Mouse (Mus musculus) adrenal gland (tissue): ENCODE data around the gene Hcn2.

Source experiments
- intact Hi-C: fragments of 180-260 bp; cut with DNase I; formaldehyde crosslinking; loops from one replicate; pipeline ENCODE4 v1.15.1; 2025

The Hcn2 gene

DNA sequence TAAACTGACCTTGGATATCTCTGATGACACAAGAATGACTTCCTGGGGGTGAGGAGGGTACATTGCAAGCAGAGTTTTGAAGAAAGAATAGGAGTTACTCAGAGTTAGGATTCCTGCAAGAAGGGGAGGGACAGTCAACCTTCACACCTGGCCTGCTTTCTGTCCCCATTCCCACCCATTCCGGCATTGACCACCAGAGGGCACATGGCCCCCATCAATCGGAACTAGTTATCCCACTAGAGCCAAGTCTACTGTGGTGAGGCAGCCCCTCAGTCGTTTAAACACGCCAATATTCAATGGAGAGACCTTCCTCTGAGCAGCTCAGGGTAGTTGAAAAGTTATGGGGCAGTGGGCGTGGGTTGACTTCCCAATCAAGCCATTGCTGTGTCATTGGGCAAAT, 52.0 kb downstream of the Hcn2 start:
- intact Hi-C loops = no loop called here

GRCm38 (mm10) chr10:79769329-79769728, 52.9 kb downstream of the Hcn2 start:
- intact Hi-C loops = no loop called here

- intact Hi-C loops = loop anchor here (5.0 kb wide), 1 partner anchor 40 kb away; no protein-coding TSS in a partner anchor
Measured at GRCm38 (mm10) chr10:79772320-79772719, 55.9 kb downstream of the Hcn2 start.

DNA sequence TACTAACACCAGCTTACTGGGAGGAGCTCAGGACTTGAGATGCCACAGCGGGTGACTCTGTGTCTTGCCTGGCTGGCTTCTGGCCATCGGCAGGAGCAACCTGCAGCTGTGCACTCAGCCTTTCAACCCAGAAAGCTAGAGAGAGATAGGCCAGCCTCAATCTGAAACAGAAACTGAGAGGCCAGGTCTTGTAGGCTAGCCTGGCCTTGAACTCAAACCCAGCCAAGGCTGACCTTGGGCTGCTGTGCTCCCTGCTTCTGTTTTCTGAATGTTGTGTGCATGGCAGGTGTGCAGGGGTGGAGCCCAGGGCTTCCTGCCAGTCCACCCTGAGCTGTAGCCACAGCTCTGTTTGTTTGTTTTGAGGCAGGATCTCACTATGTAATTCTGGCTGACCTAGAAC, 56.8 kb downstream of the Hcn2 start:
- intact Hi-C loops = loop anchor here (5.0 kb wide), 1 partner anchor 39 kb away; no protein-coding TSS in a partner anchor

GRCm38 (mm10) chr10:79774486-79775279, 58.2 kb downstream of the Hcn2 start:
- intact Hi-C loops = loop anchor here (5.0 kb wide), 1 partner anchor 38 kb away; no protein-coding TSS in a partner anchor

DNA sequence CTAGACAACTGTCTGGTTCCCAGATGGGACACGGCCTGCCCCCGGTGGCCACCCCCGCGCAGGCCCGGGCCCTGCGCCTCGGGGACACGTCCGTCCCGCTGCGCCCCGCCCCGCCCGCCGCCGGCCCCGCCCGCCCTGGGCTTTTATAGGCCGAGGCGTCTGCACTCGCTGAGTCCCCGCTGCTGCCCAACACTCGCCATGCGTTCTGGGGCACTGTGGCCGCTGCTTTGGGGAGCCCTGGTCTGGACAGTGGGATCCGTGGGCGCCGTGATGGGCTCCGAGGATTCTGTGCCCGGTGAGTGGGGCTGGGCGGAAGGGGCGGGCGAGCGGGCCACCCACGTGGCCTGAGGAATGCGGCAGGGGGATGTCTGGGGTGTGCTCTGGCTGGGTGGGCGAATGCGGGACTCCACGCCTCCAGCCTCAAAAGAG, 60.7 kb downstream of the Hcn2 start, which contains the start of gene Fstl3:
Gene Fstl3, plus strand, starts transcription at position 170 of the 429 bp plus-strand sequence.
- intact Hi-C loops = no loop called here

- intact Hi-C loops = no loop called here
Measured at GRCm38 (mm10) chr10:79778006-79778405, 61.6 kb downstream of the Hcn2 start.

GRCm38 (mm10) chr10:79779193-79779592, 62.8 kb downstream of the Hcn2 start:
- intact Hi-C loops = no loop called here

- intact Hi-C loops = loop anchor here (5.0 kb wide), 2 partner anchors 42 to 73 kb away; partner anchors contain the start of gene Misp
Measured at GRCm38 (mm10) chr10:79779784-79780663, 63.6 kb downstream of the Hcn2 start.

- intact Hi-C loops = loop anchor here (5.0 kb wide), 2 partner anchors 42 to 73 kb away; partner anchors contain the start of gene Misp
Measured at GRCm38 (mm10) chr10:79780664-79781015, 64.2 kb downstream of the Hcn2 start.

GRCm38 (mm10) chr10:79781139-79781538, 64.7 kb downstream of the Hcn2 start:
- intact Hi-C loops = loop anchor here (5.0 kb wide), 2 partner anchors 41 to 74 kb away; partner anchors contain the start of gene Misp

DNA sequence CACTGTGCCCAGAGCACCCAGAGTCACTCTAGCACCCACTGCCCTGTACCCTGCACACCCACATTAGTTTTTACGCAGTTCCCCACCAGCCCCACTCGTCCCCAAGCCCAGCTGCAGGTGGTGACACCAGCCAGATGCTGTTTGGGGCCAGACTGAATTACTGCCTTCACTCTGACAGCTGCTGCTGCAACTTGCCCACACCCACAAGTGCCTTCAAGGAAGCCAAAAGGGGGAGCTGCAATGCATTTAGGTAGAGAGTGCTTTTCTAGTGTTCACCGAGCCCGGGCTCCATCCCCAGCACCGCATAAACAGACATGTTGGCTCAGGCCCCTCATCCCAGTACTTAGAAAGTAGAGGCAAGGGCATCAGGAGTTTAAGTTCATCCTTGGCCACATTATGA, 65.5 kb downstream of the Hcn2 start:
- intact Hi-C loops = loop anchor here (5.0 kb wide), 2 partner anchors 40 to 75 kb away; partner anchors contain the start of gene Misp

DNA sequence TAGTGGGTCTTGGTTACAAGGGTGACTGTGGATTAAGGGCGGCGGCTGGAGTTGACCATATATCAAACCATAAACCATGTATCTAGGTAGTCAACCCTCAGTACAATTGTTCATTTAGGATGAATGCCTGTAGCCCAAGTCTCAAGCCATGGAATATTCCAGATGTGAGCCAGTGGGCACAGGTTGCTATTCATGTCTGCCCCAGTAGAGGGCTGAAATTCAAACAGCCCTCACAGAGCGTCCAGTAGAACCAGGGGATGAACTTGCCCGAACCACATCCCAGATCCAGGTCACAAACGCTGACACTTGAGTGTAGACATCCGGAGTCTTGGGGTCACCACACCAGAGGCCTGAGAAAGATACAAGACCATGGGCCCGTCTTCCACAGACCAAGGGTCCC, 66.6 kb downstream of the Hcn2 start:
- intact Hi-C loops = loop anchor here (5.0 kb wide), 2 partner anchors 39 to 76 kb away; partner anchors contain the start of gene Misp

- intact Hi-C loops = loop anchor here (5.0 kb wide), 2 partner anchors 38 to 77 kb away; partner anchors contain the start of gene Misp
Measured at GRCm38 (mm10) chr10:79783920-79784800, 67.7 kb downstream of the Hcn2 start.
